Mouse (Mus musculus): ENCODE results near the gene 9130213A22Rik. TPM values are rescaled to one million over a fixed set of nuclear protein-coding genes. Genes with fewer than 3 reads are reported as not detected.

9130213A22Rik gene
- polyA plus RNA-seq, 1 experiment from 2014 or later = 0.51 TPM

DNA sequence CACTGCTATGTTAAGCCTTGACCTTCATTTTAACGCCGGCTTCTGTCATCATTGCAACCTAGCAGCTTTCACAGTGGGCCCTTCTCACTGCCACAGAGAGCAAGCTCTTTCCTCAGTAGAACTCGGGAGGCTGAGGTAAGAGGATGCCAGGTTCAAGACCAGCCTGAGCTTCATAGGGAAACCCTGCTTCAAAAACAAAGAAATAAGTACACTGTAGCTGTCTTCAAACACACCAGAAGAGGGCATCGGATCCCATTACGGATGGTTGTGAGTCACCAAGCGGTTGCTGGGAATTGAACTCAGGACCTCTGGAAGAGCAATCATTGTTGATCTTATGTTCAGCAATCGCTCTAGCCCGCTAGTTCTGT, 41.5 kb downstream of the 9130213A22Rik start:
- Histone ChIP-seq H3K9me3 (replicated peaks) (no peaks in the 10 kb centered on the region), H3K4me3 (replicated peaks) (no peak overlapping the region), H3K27me3 (no peaks in the 10 kb centered on the region), H3K9ac (no peak overlapping the region), H3K4me1 (0 out of 2 replicates have a peak, but pooled peaks cover 3% of the 10 kb centered on the region), H3K36me3 (no peaks in the 10 kb centered on the region), H3K4me2 (replicated peaks) (no peak overlapping the region), H3K27ac (replicated peaks) (no peak overlapping the region)
- no peak for ATAC-seq (ENCODE audit: insufficient number of reproducible peaks, low FRiP score, low TSS enrichment, low read depth)
- WGBS = 91% methylated on average over 8 of the region's 8 CpGs

- no peak overlapping the region for H3K4me2 ChIP-seq (replicated peaks)
- H3K27ac ChIP-seq (replicated peaks) = no peak overlapping the region
- no peaks in the 10 kb centered on the region for H3K36me3 ChIP-seq
- no peaks in the 10 kb centered on the region for H3K9me3 ChIP-seq (replicated peaks)
- no peaks in the 10 kb centered on the region for H3K27me3 ChIP-seq
- H3K4me1 ChIP-seq = 0 out of 2 replicates have a peak, but pooled peaks cover 3% of the 10 kb centered on the region
- no peak overlapping the region for H3K9ac ChIP-seq
- ATAC-seq (ENCODE audit: insufficient number of reproducible peaks, low FRiP score, low TSS enrichment, low read depth) = no peak
- H3K4me3 ChIP-seq (replicated peaks) = no peak overlapping the region
- WGBS = 79% methylated on average over 15 of the region's 15 CpGs
Observed at GRCm38 (mm10) chr11:69080102-69080854, 42.1 kb downstream of the 9130213A22Rik start.

DNA sequence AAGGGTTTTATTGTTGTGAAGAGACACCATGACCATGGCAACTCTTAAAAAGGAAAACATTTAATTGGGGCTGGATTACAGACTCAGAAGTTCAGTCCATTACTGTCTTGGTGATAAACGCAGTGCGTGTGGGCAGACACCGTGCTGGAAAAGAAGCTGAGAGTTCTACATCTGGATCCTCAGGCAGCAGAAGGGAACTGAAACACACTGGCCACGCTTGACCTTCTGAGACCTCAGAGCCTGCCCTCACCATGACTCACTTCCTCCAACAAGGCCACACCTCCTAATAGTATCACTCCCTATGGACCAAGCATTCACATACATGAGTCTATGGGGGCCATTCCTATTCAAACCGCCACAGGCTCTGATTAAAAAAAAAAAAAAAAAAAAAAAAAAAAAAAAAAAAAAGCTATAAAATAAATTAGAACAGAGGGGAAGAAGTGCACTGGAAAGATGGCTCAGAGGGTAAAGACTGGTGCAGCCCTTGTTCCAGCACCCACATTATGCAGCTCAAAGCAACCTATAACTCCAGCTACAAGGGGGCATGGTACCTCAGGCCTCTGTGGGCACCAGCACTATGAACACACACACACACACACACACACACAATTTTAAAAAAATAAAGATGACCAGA, 43.5 kb downstream of the 9130213A22Rik start:
- ATAC-seq (ENCODE audit: insufficient number of reproducible peaks, low FRiP score, low TSS enrichment, low read depth) = no peak
- WGBS = 64% methylated on average over 5 of the region's 5 CpGs
- Histone ChIP-seq H3K4me2 (replicated peaks) (no peak overlapping the region), H3K9me3 (replicated peaks) (no peaks in the 10 kb centered on the region), H3K27me3 (no peaks in the 10 kb centered on the region), H3K36me3 (no peaks in the 10 kb centered on the region), H3K4me3 (replicated peaks) (no peak overlapping the region), H3K9ac (no peak overlapping the region), H3K4me1 (peaks cover 11% of the 10 kb centered on the region), H3K27ac (replicated peaks) (no peak overlapping the region)

DNA sequence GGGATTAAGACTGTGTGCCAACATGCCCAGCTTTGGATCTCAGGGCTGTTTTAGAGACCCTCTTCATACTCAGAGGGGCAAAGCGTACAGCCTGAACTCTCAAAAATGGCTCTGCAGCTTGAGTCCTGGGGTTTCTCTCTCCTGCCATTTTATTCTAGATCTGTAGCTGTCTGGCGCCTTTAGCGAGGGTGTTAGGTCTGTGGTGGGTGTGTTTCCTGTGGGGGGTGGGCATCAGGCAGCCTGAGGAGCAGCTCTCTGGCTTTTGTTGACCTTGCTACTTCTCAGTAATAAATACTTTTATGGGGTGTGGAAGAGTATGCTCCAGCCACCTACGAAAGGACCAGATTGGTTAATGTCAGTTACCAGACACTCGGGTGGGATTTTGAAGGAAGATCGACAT, 44.3 kb downstream of the 9130213A22Rik start:
- no peak for ATAC-seq (ENCODE audit: insufficient number of reproducible peaks, low FRiP score, low TSS enrichment, low read depth)
- WGBS = 88% methylated on average over 6 of the region's 6 CpGs
- no peaks in the 10 kb centered on the region for H3K27me3 ChIP-seq

DNA sequence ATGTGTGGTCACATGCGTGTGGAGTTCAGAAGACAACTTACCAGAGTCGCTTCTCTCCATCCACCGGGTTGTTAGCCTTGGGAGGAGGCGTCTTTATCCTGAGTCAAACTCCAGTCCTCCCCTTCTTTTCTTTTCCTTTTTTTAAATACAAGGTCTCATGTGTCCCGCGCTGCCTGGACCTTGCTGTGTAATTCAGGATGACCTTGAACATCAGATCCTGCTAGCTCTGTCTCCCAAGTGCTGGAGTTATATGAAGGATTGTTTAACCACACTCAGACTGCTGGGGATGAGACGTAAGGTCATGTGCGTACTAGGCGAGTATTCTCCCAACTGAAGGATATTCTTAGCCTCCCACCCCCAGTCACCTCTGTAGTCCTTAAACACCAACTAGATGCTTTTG, 45.1 kb downstream of the 9130213A22Rik start:
- no peaks in the 10 kb centered on the region for H3K27me3 ChIP-seq
- H3K9ac ChIP-seq = no peak overlapping the region
- ATAC-seq (ENCODE audit: insufficient number of reproducible peaks, low FRiP score, low TSS enrichment, low read depth) = no peak
- 79% methylated on average over 9 of the region's 9 CpGs for WGBS
- peaks cover 19% of the 10 kb centered on the region for H3K4me1 ChIP-seq
- H3K9me3 ChIP-seq (replicated peaks) = no peaks in the 10 kb centered on the region
- H3K27ac ChIP-seq (replicated peaks) = no peak overlapping the region
- no peak overlapping the region for H3K4me3 ChIP-seq (replicated peaks)
- no peak overlapping the region for H3K4me2 ChIP-seq (replicated peaks)
- no peaks in the 10 kb centered on the region for H3K36me3 ChIP-seq

More for the DNA sequence above, 44.3 kb downstream of the 9130213A22Rik start:
- H3K4me3 ChIP-seq (replicated peaks) = no peak overlapping the region
- H3K4me1 ChIP-seq = peaks cover 15% of the 10 kb centered on the region
- no peak overlapping the region for H3K4me2 ChIP-seq (replicated peaks)
- H3K36me3 ChIP-seq = no peaks in the 10 kb centered on the region
- no peak overlapping the region for H3K27ac ChIP-seq (replicated peaks)
- no peak overlapping the region for H3K9ac ChIP-seq
- no peaks in the 10 kb centered on the region for H3K9me3 ChIP-seq (replicated peaks)

DNA sequence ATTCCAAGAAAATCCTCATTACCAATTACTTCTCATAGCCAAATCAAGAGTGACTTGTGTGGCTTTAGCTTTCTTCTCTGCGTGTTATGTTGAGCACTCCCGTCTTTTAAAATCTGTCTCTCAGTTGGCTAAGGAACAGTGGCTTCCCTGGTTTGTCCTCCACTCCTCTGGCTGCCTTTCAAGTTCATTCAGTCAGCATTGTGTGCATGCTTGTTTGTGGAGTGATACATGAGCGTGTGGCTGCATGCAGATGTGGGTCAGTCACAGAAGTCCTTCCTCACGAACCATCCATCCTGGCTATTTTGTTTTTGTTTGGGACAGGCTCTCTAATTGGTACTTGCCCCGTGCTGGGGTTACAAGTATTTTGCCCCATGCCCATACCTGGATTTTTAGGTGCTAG, 45.8 kb downstream of the 9130213A22Rik start:
- Histone ChIP-seq H3K4me2 (replicated peaks) (no peak overlapping the region), H3K27me3 (no peaks in the 10 kb centered on the region), H3K9ac (no peak overlapping the region), H3K27ac (replicated peaks) (no peak overlapping the region), H3K4me3 (replicated peaks) (no peak overlapping the region), H3K36me3 (no peaks in the 10 kb centered on the region), H3K4me1 (peaks cover 26% of the 10 kb centered on the region), H3K9me3 (replicated peaks) (no peaks in the 10 kb centered on the region)
- ATAC-seq (ENCODE audit: insufficient number of reproducible peaks, low FRiP score, low TSS enrichment, low read depth) = no peak
- WGBS = 54% methylated on average over 5 of the region's 5 CpGs

GRCm38 (mm10) chr11:69075764-69076479, 46.5 kb downstream of the 9130213A22Rik start:
- WGBS = 43% methylated on average over 9 of the region's 9 CpGs
- ATAC-seq (ENCODE audit: insufficient number of reproducible peaks, low FRiP score, low TSS enrichment, low read depth) = no peak
- peaks cover 32% of the 10 kb centered on the region for H3K4me1 ChIP-seq
- no peaks in the 10 kb centered on the region for H3K36me3 ChIP-seq
- H3K9ac ChIP-seq = no peak overlapping the region
- no peaks in the 10 kb centered on the region for H3K27me3 ChIP-seq
- no peak overlapping the region for H3K4me3 ChIP-seq (replicated peaks)
- H3K4me2 ChIP-seq (replicated peaks) = no peak overlapping the region
- no peak overlapping the region for H3K27ac ChIP-seq (replicated peaks)
- no peaks in the 10 kb centered on the region for H3K9me3 ChIP-seq (replicated peaks)

DNA sequence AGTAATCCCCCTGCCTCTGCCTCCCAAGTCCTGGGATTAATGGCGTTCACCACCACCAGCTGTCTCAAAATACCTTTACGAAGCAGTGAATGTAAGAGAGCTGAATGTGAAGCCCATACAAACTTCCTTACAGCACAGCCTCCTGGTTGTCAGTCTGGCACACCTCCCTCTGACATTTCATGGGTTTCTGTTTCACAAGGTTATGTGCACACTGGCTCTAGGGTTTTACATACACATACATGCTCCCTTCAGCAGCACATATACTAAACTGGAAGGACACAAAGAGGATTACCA, 47.7 kb downstream of the 9130213A22Rik start:
- ATAC-seq (ENCODE audit: insufficient number of reproducible peaks, low FRiP score, low TSS enrichment, low read depth) = no peak
- Histone ChIP-seq H3K4me3 (replicated peaks) (no peak overlapping the region), H3K9ac (no peak overlapping the region), H3K4me1 (peaks cover 33% of the 10 kb centered on the region), H3K27ac (replicated peaks) (peak overlapping the region; percentile 95), H3K36me3 (no peaks in the 10 kb centered on the region), H3K27me3 (no peaks in the 10 kb centered on the region), H3K4me2 (replicated peaks) (no peak overlapping the region), H3K9me3 (replicated peaks) (no peaks in the 10 kb centered on the region)
- 33% methylated on average over 2 of the region's 2 CpGs for WGBS

- ATAC-seq (ENCODE audit: insufficient number of reproducible peaks, low FRiP score, low TSS enrichment, low read depth) = no peak
- no peak overlapping the region for H3K4me3 ChIP-seq (replicated peaks)
- H3K36me3 ChIP-seq = no peaks in the 10 kb centered on the region
- H3K9ac ChIP-seq = no peak overlapping the region
- 36% methylated on average over 6 of the region's 6 CpGs for WGBS
- H3K4me1 ChIP-seq = peaks cover 33% of the 10 kb centered on the region
- peak overlapping the region; percentile 95 for H3K27ac ChIP-seq (replicated peaks)
- H3K27me3 ChIP-seq = no peaks in the 10 kb centered on the region
- H3K9me3 ChIP-seq (replicated peaks) = no peaks in the 10 kb centered on the region
- no peak overlapping the region for H3K4me2 ChIP-seq (replicated peaks)
Observed at GRCm38 (mm10) chr11:69073951-69074775, 48.2 kb downstream of the 9130213A22Rik start.

- Histone ChIP-seq H3K27ac (replicated peaks) (peak overlapping the region; percentile 95), H3K9me3 (replicated peaks) (no peaks in the 10 kb centered on the region), H3K27me3 (no peaks in the 10 kb centered on the region), H3K9ac (peak overlapping the region; percentile 37; the same call in 1 of the 2 replicates), H3K36me3 (no peaks in the 10 kb centered on the region), H3K4me3 (replicated peaks) (peak overlapping the region; percentile 38), H3K4me2 (replicated peaks) (peak overlapping the region; percentile 47), H3K4me1 (peaks cover 33% of the 10 kb centered on the region)
- WGBS = under 1% methylated on average over 14 of the region's 14 CpGs
- ATAC-seq (ENCODE audit: insufficient number of reproducible peaks, low FRiP score, low TSS enrichment, low read depth) = peak; percentile 51
Observed at GRCm38 (mm10) chr11:69073065-69073888, 49.1 kb downstream of the 9130213A22Rik start.

Data from embryonic facial prominence, embryonic 15.5 days (tissue).